Mouse (Mus musculus): ENCODE measurements around the gene Pank3. TPM values are rescaled to one million over a fixed set of nuclear protein-coding genes. Genes with fewer than 3 reads are reported as not detected.
A peak's percentile ranks its signal among the peaks of the same experiment; 100 is the strongest.

Gene Pank3
- polyA plus RNA-seq, 1 experiment = 9.5 TPM

DNA sequence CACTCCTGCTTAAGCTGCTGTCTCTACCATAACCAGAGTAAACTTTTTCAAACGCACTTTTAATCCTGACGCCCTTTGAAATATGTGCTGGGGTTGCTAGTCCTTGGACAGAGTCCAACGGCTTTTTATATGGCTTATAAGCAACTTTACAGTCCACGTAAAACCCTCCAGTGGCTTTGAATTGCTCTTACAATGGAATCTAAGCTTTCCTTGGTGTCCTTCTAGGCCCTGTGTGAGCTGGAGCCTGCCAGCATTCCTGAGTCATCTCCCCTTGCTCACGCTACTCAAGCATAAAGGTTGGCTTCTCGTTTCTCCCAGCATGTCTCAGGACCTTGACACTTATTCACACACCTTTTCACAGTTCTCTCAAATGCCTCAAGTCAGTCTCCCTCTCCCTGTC lies 13.7 kb upstream of the Pank3 start:
- H3K36me3 ChIP-seq (ENCODE audit: control insufficient read depth, insufficient read depth, low read length) = no peaks in the 10 kb centered on the region
- DNase-seq = no peak
- H3K4me1 ChIP-seq (replicated peaks; ENCODE audit: control insufficient read depth, insufficient read depth, low read length) = no peaks in the 10 kb centered on the region
- no peak overlapping the region for H3K27ac ChIP-seq (ENCODE audit: control insufficient read depth, insufficient read depth, low read length)
- no peaks in the 10 kb centered on the region for H3K27me3 ChIP-seq (ENCODE audit: control insufficient read depth, insufficient read depth, low read length)
- H3K4me3 ChIP-seq (ENCODE audit: control insufficient read depth, insufficient read depth, low read length) = no peak overlapping the region
- 77% methylated on average over 6 of the region's 6 CpGs for WGBS
- TF ChIP-seq CTCF (IDR thresholded peaks at IDR 0.05; ENCODE audit: borderline replicate concordance, control insufficient read depth, extremely low read depth, insufficient read depth, low read length, poor library complexity) = no peak
- no peak for TF ChIP-seq POLR2A (IDR thresholded peaks at IDR 0.05; ENCODE audit: control insufficient read depth, extremely low read depth, insufficient read depth, low read length, poor library complexity)

GRCm38 (mm10) chr11:35756411-35757303 lies 12.6 kb upstream of the Pank3 start:
- Histone ChIP-seq H3K27ac (ENCODE audit: control insufficient read depth, insufficient read depth, low read length) (no peak overlapping the region), H3K27me3 (ENCODE audit: control insufficient read depth, insufficient read depth, low read length) (no peaks in the 10 kb centered on the region), H3K36me3 (ENCODE audit: control insufficient read depth, insufficient read depth, low read length) (no peaks in the 10 kb centered on the region), H3K4me1 (replicated peaks; ENCODE audit: control insufficient read depth, insufficient read depth, low read length) (no peaks in the 10 kb centered on the region), H3K4me3 (ENCODE audit: control insufficient read depth, insufficient read depth, low read length) (no peak overlapping the region)
- DNase-seq = no peak
- 91% methylated on average over 11 of the region's 11 CpGs for WGBS
- TF ChIP-seq POLR2A (IDR thresholded peaks at IDR 0.05; ENCODE audit: control insufficient read depth, extremely low read depth, insufficient read depth, low read length, poor library complexity) (no peak), CTCF (IDR thresholded peaks at IDR 0.05; ENCODE audit: borderline replicate concordance, control insufficient read depth, extremely low read depth, insufficient read depth, low read length, poor library complexity) (no peak)

- H3K4me3 ChIP-seq (ENCODE audit: control insufficient read depth, insufficient read depth, low read length) = no peak overlapping the region
- no peak for DNase-seq
- no peaks in the 10 kb centered on the region for H3K27me3 ChIP-seq (ENCODE audit: control insufficient read depth, insufficient read depth, low read length)
- TF ChIP-seq CTCF (IDR thresholded peaks at IDR 0.05; ENCODE audit: borderline replicate concordance, control insufficient read depth, extremely low read depth, insufficient read depth, low read length, poor library complexity) = no peak
- no peak for TF ChIP-seq POLR2A (IDR thresholded peaks at IDR 0.05; ENCODE audit: control insufficient read depth, extremely low read depth, insufficient read depth, low read length, poor library complexity)
- no peaks in the 10 kb centered on the region for H3K36me3 ChIP-seq (ENCODE audit: control insufficient read depth, insufficient read depth, low read length)
- 91% methylated on average over 7 of the region's 7 CpGs for WGBS
- no peak overlapping the region for H3K27ac ChIP-seq (ENCODE audit: control insufficient read depth, insufficient read depth, low read length)
- no peaks in the 10 kb centered on the region for H3K4me1 ChIP-seq (replicated peaks; ENCODE audit: control insufficient read depth, insufficient read depth, low read length)
These were observed 9.2 kb upstream of the Pank3 start for GRCm38 (mm10) chr11:35760001-35760626.

- 96% methylated on average over 4 of the region's 4 CpGs for WGBS
- no peak overlapping the region for H3K27ac ChIP-seq (ENCODE audit: control insufficient read depth, insufficient read depth, low read length)
- no peak for DNase-seq
These were observed 8.7 kb upstream of the Pank3 start for GRCm38 (mm10) chr11:35760627-35761003.

GRCm38 (mm10) chr11:35766845-35767244 lies 2.4 kb upstream of the Pank3 start:
- Histone ChIP-seq H3K4me1 (replicated peaks; ENCODE audit: control insufficient read depth, insufficient read depth, low read length) (no peaks in the 10 kb centered on the region; the same call in 1 of the 2 replicates), H3K36me3 (ENCODE audit: control insufficient read depth, insufficient read depth, low read length) (no peaks in the 10 kb centered on the region), H3K27ac (ENCODE audit: control insufficient read depth, insufficient read depth, low read length) (no peak overlapping the region), H3K4me3 (ENCODE audit: control insufficient read depth, insufficient read depth, low read length) (no peak overlapping the region), H3K27me3 (ENCODE audit: control insufficient read depth, insufficient read depth, low read length) (no peaks in the 10 kb centered on the region)
- DNase-seq = no peak
- TF ChIP-seq CTCF (IDR thresholded peaks at IDR 0.05; ENCODE audit: borderline replicate concordance, control insufficient read depth, extremely low read depth, insufficient read depth, low read length, poor library complexity) (no peak), POLR2A (IDR thresholded peaks at IDR 0.05; ENCODE audit: control insufficient read depth, extremely low read depth, insufficient read depth, low read length, poor library complexity) (no peak)
- 95% methylated on average over 5 of the region's 5 CpGs for WGBS

More at GRCm38 (mm10) chr11:35760627-35761003, 8.7 kb upstream of the Pank3 start:
- Histone ChIP-seq H3K36me3 (ENCODE audit: control insufficient read depth, insufficient read depth, low read length) (no peaks in the 10 kb centered on the region), H3K4me3 (ENCODE audit: control insufficient read depth, insufficient read depth, low read length) (no peak overlapping the region), H3K4me1 (replicated peaks; ENCODE audit: control insufficient read depth, insufficient read depth, low read length) (no peaks in the 10 kb centered on the region), H3K27me3 (ENCODE audit: control insufficient read depth, insufficient read depth, low read length) (no peaks in the 10 kb centered on the region)
- TF ChIP-seq CTCF (IDR thresholded peaks at IDR 0.05; ENCODE audit: borderline replicate concordance, control insufficient read depth, extremely low read depth, insufficient read depth, low read length, poor library complexity) = no peak
- no peak for TF ChIP-seq POLR2A (IDR thresholded peaks at IDR 0.05; ENCODE audit: control insufficient read depth, extremely low read depth, insufficient read depth, low read length, poor library complexity)

- H3K4me3 ChIP-seq (ENCODE audit: control insufficient read depth, insufficient read depth, low read length) = peak overlapping the region; percentile 95
- under 1% methylated on average over 41 of the region's 41 CpGs for WGBS
- DNase-seq = peak; percentile 67
- peak overlapping the region; percentile 45; the same call in 1 of the 2 replicates for H3K27ac ChIP-seq (ENCODE audit: control insufficient read depth, insufficient read depth, low read length)
- TF ChIP-seq POLR2A (IDR thresholded peaks at IDR 0.05; ENCODE audit: control insufficient read depth, extremely low read depth, insufficient read depth, low read length, poor library complexity) (peak; percentile 13; the same call in 1 of the 2 replicates), CTCF (IDR thresholded peaks at IDR 0.05; ENCODE audit: borderline replicate concordance, control insufficient read depth, extremely low read depth, insufficient read depth, low read length, poor library complexity) (no peak)
- no peaks in the 10 kb centered on the region; the same call in 1 of the 2 replicates for H3K4me1 ChIP-seq (replicated peaks; ENCODE audit: control insufficient read depth, insufficient read depth, low read length)
- H3K36me3 ChIP-seq (ENCODE audit: control insufficient read depth, insufficient read depth, low read length) = no peaks in the 10 kb centered on the region
- no peaks in the 10 kb centered on the region for H3K27me3 ChIP-seq (ENCODE audit: control insufficient read depth, insufficient read depth, low read length)
These were observed 608 bp downstream of the Pank3 start for GRCm38 (mm10) chr11:35769746-35770437.
